Comparison of ENCODE assay signal across 14 mouse cellular contexts in genomic region chr15:90082175-90082951, GRCm38 (mm10).
DNase-seq lines count a peak whose midpoint lies in the region; ATAC-seq and TF ChIP-seq lines count a peak whose summit lies in the region.
"Had no signal": no experiment of that assay in that cellular context is flagged by ENCODE, and none has a peak within 500 bp of the region (broad histone marks: within the 10 kb centered on the region; RNA-seq: fewer than 3 reads in every experiment).

No protein-coding gene starts in this region.

- peak; percentile 26 to 45 for DNase-seq in heart, adult 18-20 months
- peak; percentile 57 for DNase-seq in lung, embryonic 14.5 days
- no peak for DNase-seq in lung, postnatal 25 days (ENCODE audit: low spot score)
- peak; percentile 14 for DNase-seq in embryo, embryonic 10 days (ENCODE audit: low spot score)
- no peak for DNase-seq in layer of hippocampus, adult 9-10 months (ENCODE audit: low spot score)
- DNase-seq: kidney, adult 2 months; thymus, postnatal 14 days had no signal

- H3K9ac ChIP-seq in heart, embryonic 12.5 days, result no peak overlapping the region
- H3K9ac ChIP-seq in lung, embryonic 14.5 days, result no peak overlapping the region
- no peak overlapping the region for H3K9ac ChIP-seq in hindbrain, embryonic 15.5 days
- H3K9ac ChIP-seq: forebrain, embryonic 12.5 days; heart, embryonic 13.5 days; limb, embryonic 15.5 days had no signal

- no peaks in the 10 kb centered on the region for H3K9me3 ChIP-seq in heart, embryonic 12.5 days (replicated peaks)
- H3K9me3 ChIP-seq in lung, embryonic 14.5 days (ENCODE audit: low read depth, low read length), result no peaks in the 10 kb centered on the region
- no peaks in the 10 kb centered on the region for H3K9me3 ChIP-seq in hindbrain, embryonic 15.5 days
- H3K9me3 ChIP-seq: forebrain, embryonic 12.5 days; heart, embryonic 13.5 days; limb, embryonic 15.5 days had no signal

- no peaks in the 10 kb centered on the region for H3K36me3 ChIP-seq in heart, embryonic 12.5 days
- H3K36me3 ChIP-seq in lung, embryonic 14.5 days (ENCODE audit: insufficient read depth), result no peaks in the 10 kb centered on the region
- H3K36me3 ChIP-seq in hindbrain, embryonic 15.5 days, result no peaks in the 10 kb centered on the region
- H3K36me3 ChIP-seq: forebrain, embryonic 12.5 days; heart, embryonic 13.5 days; limb, embryonic 15.5 days had no signal

- H3K4me3 ChIP-seq in heart, embryonic 12.5 days, result no peak overlapping the region
- no peak overlapping the region for H3K4me3 ChIP-seq in lung, embryonic 14.5 days (ENCODE audit: low read depth, low read length)
- H3K4me3 ChIP-seq in hindbrain, embryonic 15.5 days, result no peak overlapping the region
- H3K4me3 ChIP-seq: forebrain, embryonic 12.5 days; heart, embryonic 13.5 days; limb, embryonic 15.5 days; megakaryocyte, embryonic 14.5 days had no signal

- no peak overlapping the region for H3K27ac ChIP-seq in heart, embryonic 12.5 days (ENCODE audit: poor library complexity, severe bottlenecking)
- no peak overlapping the region for H3K27ac ChIP-seq in lung, embryonic 14.5 days (ENCODE audit: low read depth)
- 0 out of 2 replicates have a peak overlapping the region, but pooled peaks have one; percentile 4 for H3K27ac ChIP-seq in hindbrain, embryonic 15.5 days (replicated peaks)
- H3K27ac ChIP-seq: forebrain, embryonic 12.5 days; heart, embryonic 13.5 days; limb, embryonic 15.5 days had no signal

- WGBS in heart, embryonic 12.5 days, result 76% methylated on average over 9 of the region's 9 CpGs
- 39% methylated on average over 9 of the region's 9 CpGs for WGBS in lung, embryonic 14.5 days
- WGBS in hindbrain, embryonic 15.5 days, result 65% methylated on average over 9 of the region's 9 CpGs

- TF ChIP-seq CTCF in lung, embryonic 14.5 days (IDR thresholded peaks at IDR 0.05; ENCODE audit: low read depth), result no peak

- ATAC-seq in heart, embryonic 12.5 days (ENCODE audit: insufficient number of reproducible peaks, low FRiP score), result no peak
- ATAC-seq in lung, embryonic 14.5 days (ENCODE audit: insufficient read depth), result peak; percentile 62; the same call in 1 of the 2 replicates
- no peak for ATAC-seq in hindbrain, embryonic 15.5 days (ENCODE audit: low FRiP score, low read depth)
- no peak for ATAC-seq in erythroblast, adult 5-6 weeks (replicated peaks; ENCODE audit: low FRiP score, poor library complexity, severe bottlenecking)

- no peaks in the 10 kb centered on the region for H3K27me3 ChIP-seq in heart, embryonic 12.5 days (replicated peaks)
- no peaks in the 10 kb centered on the region for H3K27me3 ChIP-seq in lung, embryonic 14.5 days (ENCODE audit: insufficient read depth, low read length)
- no peaks in the 10 kb centered on the region for H3K27me3 ChIP-seq in hindbrain, embryonic 15.5 days
- H3K27me3 ChIP-seq: forebrain, embryonic 12.5 days; heart, embryonic 13.5 days; limb, embryonic 15.5 days; megakaryocyte, embryonic 14.5 days had no signal

- no peaks in the 10 kb centered on the region for H3K4me1 ChIP-seq in heart, embryonic 12.5 days (replicated peaks)
- no peaks in the 10 kb centered on the region for H3K4me1 ChIP-seq in lung, embryonic 14.5 days (ENCODE audit: insufficient read depth)
- H3K4me1 ChIP-seq in hindbrain, embryonic 15.5 days (replicated peaks), result no peaks in the 10 kb centered on the region
- H3K4me1 ChIP-seq: forebrain, embryonic 12.5 days; heart, embryonic 13.5 days; megakaryocyte, embryonic 14.5 days had no signal

- H3K4me2 ChIP-seq in heart, embryonic 12.5 days, result no peak overlapping the region
- H3K4me2 ChIP-seq in lung, embryonic 14.5 days, result no peak overlapping the region
- H3K4me2 ChIP-seq in hindbrain, embryonic 15.5 days, result no peak overlapping the region
- H3K4me2 ChIP-seq: forebrain, embryonic 12.5 days; heart, embryonic 13.5 days; limb, embryonic 15.5 days had no signal

Comparison
In these comparisons a context has a peak if more than half of its experiments do, and no peak if none do; other contexts are left out.
1. DNase-seq: peak in heart, adult 18-20 months (2 of 2), lung, embryonic 14.5 days (single experiment) and embryo, embryonic 10 days (single experiment); none in lung, postnatal 25 days (single experiment) and layer of hippocampus, adult 9-10 months (single experiment).